Mouse (Mus musculus) left cerebral cortex, postnatal 4 days (tissue): ENCODE data around the gene Dennd6a. TPM values are rescaled to one million over a fixed set of nuclear protein-coding genes. Genes with fewer than 3 reads are reported as not detected.
"Not testable (repeated sequence)": the region's sequence is repeated elsewhere in the genome, so short reads cannot be mapped to it uniquely, and the experiment has no call there.

Experiments
- DNase-seq: peaks from one replicate; pipeline ENCODE4 v3.0.0-alpha.2; 2022
- intact Hi-C: fragments of 180-260 bp; cut with DNase I; formaldehyde crosslinking; loops from one replicate; pipeline ENCODE4 v1.15.1; 2025
- total RNA-seq, 2 experiments: library from RNA; stranded (reverse); gene quantifications; 2 replicates each; pipeline ENCODE4 v1.2.3; 2021

The Dennd6a gene
- total RNA-seq, 2 experiments from 2014 or later: 19.7 to 22.7 TPM

DNA sequence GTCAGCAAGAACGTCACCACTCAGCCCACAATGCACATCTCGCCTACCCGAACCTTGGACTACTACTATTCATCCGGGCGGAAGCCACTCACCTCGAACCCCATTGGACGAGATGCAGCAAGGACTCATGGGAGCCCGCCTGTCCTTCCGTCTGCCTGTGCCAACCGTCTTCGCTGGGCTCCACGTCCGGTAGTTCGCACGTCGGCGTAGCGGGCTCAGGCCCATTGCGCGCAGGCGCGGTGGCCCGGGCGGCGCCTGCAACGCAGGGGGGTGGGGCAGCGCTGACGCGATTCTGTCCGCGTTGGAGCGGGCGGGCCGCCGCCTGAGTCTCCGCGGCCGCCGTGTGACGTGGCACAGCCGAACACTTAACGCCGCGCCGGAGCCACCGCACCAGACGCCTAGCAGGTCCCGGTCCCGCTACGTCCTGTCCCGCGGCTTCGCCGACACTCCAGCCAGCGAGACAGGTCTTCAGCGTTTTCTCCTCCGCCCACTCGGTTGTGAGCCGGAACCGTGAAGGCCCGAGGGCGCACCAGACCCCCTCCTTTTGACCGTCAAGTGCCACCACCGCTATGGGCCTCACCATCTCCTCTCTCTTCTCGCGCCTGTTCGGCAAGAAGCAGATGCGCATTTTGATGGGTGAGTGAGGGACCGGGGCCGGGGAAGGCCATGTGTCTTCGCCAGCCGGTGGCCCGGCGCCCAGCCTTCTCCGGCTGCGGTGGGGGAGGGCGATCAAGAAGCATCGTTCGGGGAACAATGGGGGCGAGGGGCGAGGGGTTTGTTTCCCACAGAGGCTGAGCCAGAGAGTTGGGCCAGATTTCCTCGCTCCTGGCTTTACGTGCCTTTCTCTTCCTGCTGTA, 64.4 kb downstream of the Dennd6a start, which contains the start of gene Arf4:
Gene Arf4, plus strand, starts transcription at position 224 of the 857 bp plus-strand sequence.
- intact Hi-C loops: loop anchor here (10.0 kb wide), 1 partner anchor 63 kb away; the partner anchor contains the start of gene Dennd6a
- DNase-seq: peak; percentile 98

- DNase-seq: peak; percentile 36
- intact Hi-C loops: loop anchor here (10.0 kb wide), 1 partner anchor 64 kb away; the partner anchor contains the start of gene Dennd6a
These were observed 65.0 kb downstream of the Dennd6a start for GRCm38 (mm10) chr14:26638708-26639084.

GRCm38 (mm10) chr14:26639251-26639650, 65.6 kb downstream of the Dennd6a start:
- intact Hi-C loops: loop anchor here (10.0 kb wide), 1 partner anchor 64 kb away; the partner anchor contains the start of gene Dennd6a
- no peak for DNase-seq

DNA sequence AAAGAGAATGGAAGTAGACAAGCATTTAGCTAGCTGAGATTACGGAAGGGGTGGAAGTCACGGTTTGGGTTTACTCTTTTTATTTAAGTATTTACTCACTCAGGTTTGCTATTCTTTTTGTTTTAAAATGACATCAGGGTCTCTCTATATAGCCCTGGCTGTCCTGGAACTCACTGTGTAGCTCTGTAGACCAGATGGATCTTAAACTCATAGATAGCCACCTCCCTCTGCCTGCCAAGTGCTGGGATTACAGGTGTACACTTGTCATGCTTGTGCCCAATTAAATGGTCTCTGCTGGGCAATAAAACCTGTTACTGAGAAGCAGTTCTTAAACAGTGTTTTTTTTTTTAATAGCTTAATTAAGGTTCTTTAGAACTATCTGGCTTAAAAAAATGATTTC, 66.3 kb downstream of the Dennd6a start:
- peak; percentile 5 for DNase-seq
- intact Hi-C loops: loop anchor here (10.0 kb wide), 1 partner anchor 65 kb away; the partner anchor contains the start of gene Dennd6a

- DNase-seq: no peak
- intact Hi-C loops: no loop called here
These were observed 69.5 kb downstream of the Dennd6a start for GRCm38 (mm10) chr14:26643006-26643624.

DNA sequence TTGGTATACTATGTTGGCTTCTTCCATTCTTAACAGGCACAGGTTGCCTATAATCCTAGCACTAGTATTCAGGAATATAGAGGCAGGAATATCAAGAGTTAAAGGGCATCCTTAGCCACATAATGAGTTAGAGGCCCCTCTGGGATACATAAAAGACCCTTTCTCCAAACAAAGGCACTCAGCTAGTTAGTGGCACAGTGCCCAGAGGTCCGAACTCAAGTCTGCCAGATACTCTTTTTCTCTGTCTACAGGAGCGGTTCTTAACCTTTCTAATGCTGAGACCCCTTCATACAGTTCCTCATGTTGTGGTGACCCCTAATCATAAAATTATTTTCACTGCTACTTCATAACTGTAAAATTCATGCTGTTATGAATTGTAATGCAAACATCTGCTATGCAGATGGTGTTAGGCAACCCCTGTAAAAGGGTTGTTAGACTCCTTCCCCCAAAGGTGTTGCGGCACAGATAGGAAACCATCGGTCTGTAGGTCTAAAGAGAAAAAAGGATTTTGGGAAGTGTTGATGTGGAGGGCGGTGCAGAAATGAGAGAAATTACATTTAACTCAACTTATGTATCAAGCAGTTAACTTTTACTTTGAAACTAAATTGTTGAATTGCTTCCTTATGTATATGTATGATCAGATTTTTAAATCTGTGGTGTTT, 72.5 kb downstream of the Dennd6a start:
- DNase-seq: peak; percentile 50
- intact Hi-C loops: no loop called here

DNA sequence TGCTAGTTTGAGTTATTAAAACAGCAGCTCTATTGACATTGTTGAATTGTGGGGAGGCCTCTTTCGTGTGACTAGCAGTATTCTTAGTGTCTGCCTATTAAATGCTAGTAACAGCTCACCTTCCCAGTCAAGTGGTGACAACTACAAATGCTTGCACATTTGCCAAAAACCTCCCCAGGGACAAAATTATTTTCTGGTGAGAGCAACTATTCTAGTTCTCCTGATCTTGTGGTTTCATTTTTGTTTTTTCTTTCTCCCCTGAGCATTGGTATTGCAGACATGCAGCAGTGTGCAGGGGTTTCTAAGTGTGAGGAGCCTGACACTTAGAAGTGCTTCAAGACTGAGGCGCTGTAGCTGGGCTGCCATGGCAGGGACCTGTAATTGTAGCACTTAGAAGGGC, 74.2 kb downstream of the Dennd6a start:
- DNase-seq: no peak
- intact Hi-C loops: no loop called here

GRCm38 (mm10) chr14:26651901-26652300, 78.2 kb downstream of the Dennd6a start:
- intact Hi-C loops: loop anchor here (10.0 kb wide), 1 partner anchor 303 kb away; no protein-coding TSS in a partner anchor
- no peak for DNase-seq

DNA sequence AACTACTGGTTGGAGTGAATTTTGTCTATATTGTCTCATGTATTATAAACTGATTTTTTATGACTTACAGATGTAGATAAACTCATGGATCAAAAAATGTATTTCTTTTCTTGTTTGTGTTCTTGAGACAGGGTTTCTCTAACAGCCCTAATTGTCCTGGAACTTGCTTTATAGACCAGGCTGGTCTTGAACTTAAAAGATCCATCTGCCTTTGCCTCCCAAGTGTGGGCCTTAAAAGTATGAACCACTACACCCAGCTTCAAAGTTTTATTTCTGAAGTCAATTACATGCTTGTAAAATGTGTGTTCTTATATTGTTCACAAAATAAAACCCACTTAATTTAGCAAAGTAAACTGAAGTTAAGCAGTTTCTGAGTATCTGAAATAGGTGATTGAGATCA, 84.5 kb downstream of the Dennd6a start:
- DNase-seq: no peak

GRCm38 (mm10) chr14:26660233-26660632, 86.6 kb downstream of the Dennd6a start:
- intact Hi-C loops: loop anchor here (10.0 kb wide), 2 partner anchors 275 to 435 kb away; no protein-coding TSS in a partner anchor
- DNase-seq: no peak

More for the DNA sequence above, 84.5 kb downstream of the Dennd6a start:
- intact Hi-C loops: loop anchor here (10.0 kb wide), 1 partner anchor 297 kb away; no protein-coding TSS in a partner anchor

DNA sequence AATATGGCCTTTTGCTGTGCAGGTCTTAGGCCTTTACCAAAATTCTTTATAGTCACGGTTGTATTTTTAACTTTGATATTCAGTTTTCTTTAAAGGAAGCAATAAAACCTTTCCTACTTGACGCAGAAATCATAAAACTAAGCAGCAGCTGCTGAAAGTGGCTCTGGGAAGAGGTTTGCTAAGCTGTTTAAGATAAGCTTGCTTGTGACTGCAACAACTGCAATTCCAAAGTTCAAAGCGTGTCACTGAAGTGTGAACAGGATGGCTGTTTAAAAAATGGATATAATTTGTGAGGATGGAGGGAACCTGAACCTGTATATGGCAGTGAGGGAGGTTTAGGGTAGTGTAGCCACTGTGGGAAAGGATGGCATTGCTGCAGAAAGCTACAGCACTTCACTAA, 88.4 kb downstream of the Dennd6a start:
- intact Hi-C loops: loop anchor here (10.0 kb wide), 2 partner anchors 273 to 433 kb away; no protein-coding TSS in a partner anchor
- DNase-seq: no peak

DNA sequence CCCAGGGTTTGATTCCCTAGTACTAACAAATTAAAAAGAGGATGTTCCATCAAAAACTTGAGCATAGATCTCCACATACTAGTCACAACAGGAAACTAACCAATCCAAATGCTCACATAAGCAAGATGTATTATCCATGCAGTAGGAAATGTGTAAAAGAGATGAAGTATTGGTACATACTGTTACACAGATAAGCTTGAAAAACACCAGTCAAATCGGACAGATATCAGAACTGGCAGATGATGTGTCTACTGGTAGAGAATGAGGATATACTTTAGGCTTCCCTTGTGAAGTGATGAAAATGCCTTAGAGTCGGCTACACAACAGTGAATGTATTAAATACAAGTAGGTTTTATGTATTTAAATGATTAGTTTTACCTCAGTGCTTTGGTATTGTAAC, 88.8 kb downstream of the Dennd6a start:
- DNase-seq: no peak
- intact Hi-C loops: loop anchor here (10.0 kb wide), 2 partner anchors 272 to 432 kb away; no protein-coding TSS in a partner anchor

- no peak for DNase-seq
- intact Hi-C loops: loop anchor here (10.0 kb wide), 2 partner anchors 271 to 431 kb away; no protein-coding TSS in a partner anchor
These were observed 90.2 kb downstream of the Dennd6a start for GRCm38 (mm10) chr14:26663851-26664250.

GRCm38 (mm10) chr14:26667991-26668370, 94.3 kb downstream of the Dennd6a start:
- intact Hi-C loops: loop anchor here (10.0 kb wide), 2 partner anchors 267 to 427 kb away; no protein-coding TSS in a partner anchor
- DNase-seq: no peak

DNA sequence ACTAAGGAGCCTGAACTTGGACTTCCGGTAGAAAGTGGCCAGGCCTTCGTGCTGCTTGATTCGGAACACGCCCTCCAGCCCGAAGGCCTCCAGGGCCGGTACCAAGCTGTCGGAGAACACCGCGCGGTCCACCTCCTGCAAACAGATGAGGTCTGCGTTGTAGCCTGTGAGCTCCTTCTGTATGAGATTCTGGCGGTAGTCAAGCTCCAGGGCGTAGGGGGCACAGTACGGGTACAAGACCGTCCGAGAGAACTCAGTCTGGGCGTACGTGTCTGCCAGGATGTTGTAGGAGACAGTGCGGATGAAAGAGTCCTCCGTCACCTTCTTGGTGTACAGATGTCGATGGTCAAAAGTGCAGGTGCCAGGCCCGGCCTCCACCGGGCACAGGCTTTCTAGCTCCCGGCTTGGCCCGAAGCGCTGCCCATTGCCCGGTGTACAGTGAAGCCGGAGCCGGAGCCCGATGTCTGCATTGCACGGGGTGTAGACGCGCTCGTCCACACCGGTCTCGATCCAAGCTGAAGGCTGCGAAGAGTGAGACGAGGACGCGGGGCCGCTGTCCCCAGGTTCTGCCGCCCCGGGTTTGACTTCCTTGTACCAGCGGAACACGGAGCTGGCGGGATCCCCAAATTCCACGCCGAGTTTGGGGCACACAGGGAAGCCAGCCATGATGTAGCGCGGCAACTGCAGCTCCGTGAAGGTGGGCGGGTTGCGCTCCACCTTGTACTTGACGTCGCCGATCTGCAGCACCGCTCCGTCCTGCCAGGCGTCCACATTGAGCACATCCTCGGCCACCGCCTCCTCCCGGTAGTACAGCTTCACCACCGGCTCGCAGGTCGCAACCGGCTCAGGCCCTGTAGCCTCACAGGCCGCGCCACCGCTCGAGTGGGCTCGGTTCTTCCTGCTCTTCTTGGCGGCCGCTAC, 95.0 kb downstream of the Dennd6a start:
- intact Hi-C loops: loop anchor here (10.0 kb wide), 2 partner anchors 266 to 426 kb away; no protein-coding TSS in a partner anchor
- DNase-seq: peak; percentile 34

DNA sequence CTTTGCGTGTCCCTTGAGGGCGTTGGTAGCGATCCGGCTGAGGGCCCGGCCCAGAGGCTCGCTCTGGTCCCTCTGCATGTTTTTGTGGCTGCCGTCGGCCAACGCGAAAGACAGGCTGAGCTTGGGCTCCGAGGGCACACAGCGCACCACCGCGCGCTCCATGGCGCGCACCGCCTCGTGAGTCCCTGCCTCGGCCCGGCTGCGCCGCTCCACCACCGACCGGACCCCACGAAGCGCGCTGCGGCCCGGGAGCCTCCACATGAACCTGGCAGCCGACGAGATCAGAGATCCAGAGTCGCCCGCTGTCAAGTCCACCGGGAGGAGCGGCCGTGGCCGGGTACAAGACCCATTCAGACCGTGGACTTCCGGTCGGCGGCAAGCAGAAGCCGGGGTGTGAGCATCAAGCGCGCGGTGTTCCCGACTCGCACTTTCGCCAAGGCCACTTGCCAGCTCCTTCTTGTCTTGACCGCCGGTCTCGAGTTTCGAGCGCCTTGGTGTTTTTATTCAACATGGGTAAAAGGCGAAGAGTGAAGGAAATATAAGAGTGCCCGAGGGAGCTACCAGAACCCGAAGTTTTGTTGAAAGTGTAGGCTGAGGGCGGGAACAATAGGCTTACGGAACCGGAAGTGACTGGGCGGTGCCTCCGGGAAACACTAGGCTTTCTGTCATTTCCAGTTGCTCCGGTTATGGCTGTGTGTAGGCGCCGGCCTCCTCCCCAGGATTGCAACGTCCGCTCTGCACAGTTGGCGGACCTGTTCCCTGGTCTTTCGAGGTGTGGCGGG, 95.8 kb downstream of the Dennd6a start, which contains the start of gene Pde12:
Gene Pde12, minus strand, starts transcription at position 592 of the 782 bp plus-strand sequence.
- intact Hi-C loops: loop anchor here (10.0 kb wide), 2 partner anchors 265 to 425 kb away; no protein-coding TSS in a partner anchor

DNA sequence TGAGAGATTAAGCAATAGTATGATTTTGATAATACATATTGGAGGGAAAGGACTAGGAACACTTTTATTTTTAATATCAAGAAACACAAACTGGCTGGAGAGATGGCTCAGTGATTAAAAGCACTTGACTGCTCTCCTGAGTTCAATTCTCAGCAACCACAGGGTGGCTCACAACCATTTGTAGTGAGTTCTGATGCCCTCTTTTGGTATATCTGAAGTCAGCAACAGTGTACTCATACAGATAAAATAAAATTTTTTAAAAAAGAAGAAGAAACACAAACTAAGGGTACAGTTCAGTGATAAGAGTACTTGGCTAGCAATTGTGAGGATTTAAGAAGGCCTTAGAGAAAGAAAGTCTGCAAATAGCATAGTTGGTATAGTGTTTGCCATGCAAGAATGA, 97.3 kb downstream of the Dennd6a start:
- intact Hi-C loops: no loop called here
- DNase-seq: no peak

More for the DNA sequence above, 95.8 kb downstream of the Dennd6a start, which contains the start of gene Pde12:
- peak; percentile 82 for DNase-seq

DNA sequence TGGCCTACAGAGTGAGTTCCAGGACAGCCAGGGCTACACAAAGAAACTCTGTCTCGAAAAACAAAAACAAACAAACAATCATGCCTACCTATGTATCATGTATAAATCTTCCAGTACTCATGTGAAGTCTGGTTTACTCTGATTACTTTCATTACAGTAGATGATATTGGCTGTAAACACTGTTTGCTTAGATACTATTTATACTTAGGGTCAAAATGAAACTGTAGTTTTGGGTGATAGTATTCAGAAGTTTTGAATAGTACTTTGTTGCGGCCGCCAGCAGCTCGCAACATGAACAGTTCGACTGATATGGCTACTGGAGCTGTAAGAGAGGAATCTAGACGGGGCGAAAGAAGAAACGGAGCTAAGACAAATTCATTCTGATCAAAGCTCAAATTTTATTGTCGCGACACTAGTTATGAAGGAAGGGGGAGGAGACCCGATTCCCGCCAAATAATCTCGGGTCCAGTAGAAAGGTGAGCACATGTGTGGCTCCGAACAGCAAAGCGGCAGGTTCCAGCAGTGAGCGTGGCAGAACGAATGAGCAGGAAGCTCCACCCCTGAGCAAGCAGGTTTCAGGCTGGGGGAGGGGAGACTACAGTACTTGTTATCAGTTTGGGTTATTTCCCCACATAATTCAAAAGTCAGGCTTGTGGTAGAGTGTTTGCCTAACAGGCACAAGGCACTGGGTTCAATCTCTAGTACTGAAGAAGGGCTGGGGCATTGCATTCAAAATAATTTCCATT, 98.4 kb downstream of the Dennd6a start:
- DNase-seq, intact Hi-C loops: not testable (repeated sequence)
